Mouse (Mus musculus) ovary, adult 18-20 months (tissue): ENCODE data around the gene Esp4.
"Not testable (repeated sequence)": the region's sequence is repeated elsewhere in the genome, so short reads cannot be mapped to it uniquely, and the experiment has no call there.

Experiments
- DNase-seq: peaks from one replicate; pipeline ENCODE4 v3.0.0; 2022; ENCODE audit warnings: low spot score, mixed read lengths

Gene Esp4

DNA sequence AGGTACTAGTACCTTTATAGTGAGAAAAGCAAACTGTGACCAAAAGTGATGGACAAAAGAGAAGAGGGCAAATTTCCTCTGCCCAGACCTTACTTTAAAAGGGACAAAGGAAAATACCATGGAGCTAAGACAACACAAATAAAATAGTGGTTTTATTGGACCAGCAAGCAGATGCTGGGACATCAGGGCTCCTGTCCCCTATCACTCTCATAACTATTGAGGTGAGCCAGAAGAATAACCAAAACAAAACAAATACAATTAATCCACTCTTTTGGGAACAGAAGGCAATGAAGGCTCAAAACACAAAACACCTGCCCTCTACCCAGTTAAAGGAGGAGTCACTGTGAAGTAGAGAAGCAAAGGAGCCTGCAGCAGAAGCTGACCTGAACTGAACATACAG lies at the start of gene Esp4:
TSS of gene Esp4 (plus strand) at position 301 of the 400 bp plus-strand sequence.
- DNase-seq, result no peak

GRCm38 (mm10) chr17:40553470-40553869 lies 44.9 kb upstream of the Esp4 start:
- no peak for DNase-seq

DNA sequence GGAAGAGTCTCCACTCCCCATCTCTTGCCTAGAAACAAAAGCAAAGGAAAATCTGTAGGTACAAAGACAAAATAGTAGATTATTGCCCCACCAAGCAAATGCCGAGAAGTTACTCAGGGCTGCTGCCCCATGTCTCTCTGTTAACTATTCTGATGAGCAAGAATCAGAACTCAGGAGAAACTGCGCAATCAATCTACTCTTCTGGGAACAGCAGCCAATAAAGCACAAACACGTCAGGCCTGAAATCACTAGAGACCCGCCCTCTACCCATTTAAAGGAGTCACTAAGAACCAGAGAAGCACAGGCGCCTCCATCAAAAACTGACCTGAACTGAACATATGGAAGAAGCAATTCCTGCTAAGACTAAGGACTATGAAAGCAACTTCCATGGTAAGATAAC lies 37.2 kb upstream of the Esp4 start, which contains the start of gene Esp6:
TSS of gene Esp6 (plus strand) at position 301 of the 400 bp plus-strand sequence.
- no peak for DNase-seq

DNA sequence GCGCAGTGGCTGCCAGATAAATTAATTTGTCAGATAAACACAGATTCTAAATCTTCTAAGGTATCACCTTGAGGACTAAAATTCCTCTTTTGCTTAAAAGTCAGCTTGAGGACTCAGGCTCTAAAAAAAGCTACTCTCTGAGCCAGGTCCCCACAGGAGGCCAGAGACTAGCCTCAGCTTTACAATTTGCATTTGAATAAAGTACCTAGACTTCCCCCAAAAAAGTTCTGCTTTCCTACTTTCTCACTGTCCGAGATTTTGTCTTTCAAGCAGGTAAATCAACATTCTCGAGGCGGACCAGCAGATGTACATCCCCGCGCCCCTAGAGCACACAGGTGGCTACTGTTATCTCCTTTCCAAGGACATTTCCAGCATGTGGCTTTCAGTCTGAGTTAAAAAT lies 14.5 kb upstream of the Esp4 start:
- not testable (repeated sequence) for DNase-seq

DNA sequence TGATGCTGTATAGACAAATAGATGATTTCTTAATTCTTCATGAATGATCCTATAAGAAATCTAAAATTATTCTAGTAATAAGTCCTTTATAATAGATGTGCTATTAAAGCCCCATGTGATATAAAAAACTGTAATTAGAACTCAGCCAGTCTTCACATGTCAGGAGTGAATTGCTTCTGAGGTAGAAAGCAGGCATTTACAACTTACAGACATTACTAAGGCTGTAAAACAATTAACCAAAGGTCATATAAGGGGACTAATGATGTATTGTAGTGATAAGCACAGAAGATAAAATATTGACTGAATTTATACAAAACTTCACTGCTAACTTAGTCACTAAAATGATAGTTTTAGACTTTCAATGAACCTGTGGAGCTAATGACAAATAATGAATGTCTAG lies 7.1 kb upstream of the Esp4 start:
- DNase-seq, result no peak

DNA sequence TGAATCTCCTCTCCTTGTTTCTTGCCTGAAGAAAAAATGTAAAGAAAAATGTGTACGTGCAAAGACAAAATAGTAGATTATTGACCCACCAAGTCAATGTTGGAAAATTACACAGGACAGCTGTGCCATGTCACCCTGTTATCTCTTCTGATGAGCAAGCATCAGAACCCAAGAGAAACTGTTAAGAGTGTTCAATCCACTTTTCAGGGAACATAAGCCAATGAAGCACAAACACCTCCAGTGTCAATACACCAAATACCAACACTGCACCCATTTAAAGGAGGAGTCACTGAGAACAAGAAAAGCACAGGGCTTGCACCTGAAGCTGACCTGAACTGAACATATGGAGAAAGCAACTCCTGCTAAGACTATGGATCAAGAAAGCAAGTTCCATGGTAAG lies 33.4 kb downstream of the Esp4 start, which contains the start of gene Esp3:
TSS of gene Esp3 (plus strand) at position 301 of the 400 bp plus-strand sequence.
- not testable (repeated sequence) for DNase-seq
